Mouse (Mus musculus) cortical plate, adult 2 months (tissue): Measurements from ENCODE around the gene Ttll6.

Experiments
- CTCF ChIP-seq: fragments of 200-500 bp; IDR thresholded peaks from 2 replicates; pipeline ENCODE4 v1.5.1; 2011; ENCODE audit warnings: mild to moderate bottlenecking, control low read depth, low read length; ENCODE audit not compliant: insufficient read depth; ENCODE audit errors: extremely low read depth
- POLR2A ChIP-seq: fragments of 200-500 bp; IDR thresholded peaks from 2 replicates; pipeline ENCODE4 v1.6.1; 2011; ENCODE audit warnings: mild to moderate bottlenecking, low read length, control low read depth; ENCODE audit not compliant: insufficient read depth; ENCODE audit errors: extremely low read depth

DNA sequence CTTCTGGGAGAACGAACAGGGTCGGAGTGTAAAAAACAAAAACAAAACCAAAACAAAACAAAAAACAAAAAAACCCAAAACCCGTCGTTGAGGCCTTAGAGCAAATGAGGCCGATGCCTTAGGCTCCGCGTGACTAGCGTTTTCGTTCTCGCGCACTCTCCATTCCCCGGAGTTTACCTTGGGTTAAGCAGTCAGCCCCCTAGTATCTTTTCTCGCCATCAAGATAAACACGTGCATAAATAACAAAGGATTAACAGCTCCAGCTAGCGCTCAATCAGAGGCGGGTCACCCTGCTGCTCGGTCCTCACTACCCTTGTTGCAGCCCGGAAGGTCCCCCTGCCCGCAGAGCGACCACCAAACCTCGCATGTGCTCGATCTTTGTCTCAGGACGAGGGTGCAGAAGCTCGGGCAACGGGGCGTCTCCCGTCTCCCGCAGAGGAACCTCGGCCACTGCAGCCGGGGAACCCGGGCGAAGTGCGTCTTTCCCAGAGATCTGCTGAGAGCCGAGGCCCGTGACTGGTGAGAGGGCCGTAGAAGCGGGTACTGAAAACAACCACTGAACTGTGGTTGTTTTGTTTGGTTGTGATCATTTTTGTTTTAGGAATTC lies 69.7 kb downstream of the Ttll6 start:
- no peak for TF ChIP-seq CTCF
- TF ChIP-seq POLR2A = no peak
